11 mouse cellular contexts compared by ENCODE assay signal in the genomic region with DNA sequence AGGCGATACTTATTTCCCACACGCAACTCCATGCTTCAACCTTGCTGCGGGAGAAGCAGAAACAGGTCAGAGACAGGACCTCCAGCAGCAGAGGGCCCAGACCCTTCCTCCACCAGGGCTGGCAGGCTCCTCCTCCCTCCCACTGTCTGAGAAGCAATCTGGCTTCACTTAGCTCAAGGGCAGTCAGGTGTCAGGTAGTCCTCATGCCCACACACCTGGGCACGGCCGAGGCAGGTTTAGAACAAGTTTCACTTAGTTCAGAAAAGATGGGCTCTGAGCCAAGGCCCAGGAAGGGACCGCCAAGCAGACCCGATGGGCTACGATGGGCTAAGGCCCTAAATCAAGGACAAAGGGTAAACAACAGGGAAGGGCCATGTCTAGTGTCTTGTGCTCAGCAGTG. TPM values are rescaled to one million over a fixed set of nuclear protein-coding genes. Genes with fewer than 3 reads are reported as not detected.
A peak's percentile ranks its signal among the peaks of the same experiment; 100 is the strongest.
DNase-seq lines count a peak whose midpoint lies in the region; ATAC-seq and TF ChIP-seq lines count a peak whose summit lies in the region.
"Had no signal": no experiment of that assay in that cellular context is flagged by ENCODE, and none has a peak within 500 bp of the region (broad histone marks: within the 10 kb centered on the region; RNA-seq: fewer than 3 reads in every experiment).

No protein-coding gene starts in this region.

- no peak for ATAC-seq in heart, embryonic 14.5 days (ENCODE audit: insufficient number of reproducible peaks, insufficient read depth, low FRiP score, low read depth)
- ATAC-seq in forebrain, embryonic 15.5 days (replicated peaks), result no peak
- no peak for ATAC-seq in limb, embryonic 14.5 days (ENCODE audit: low FRiP score, low read depth)

- WGBS in heart, embryonic 14.5 days, result 61% methylated on average over 8 of the region's 8 CpGs
- 80% methylated on average over 8 of the region's 8 CpGs for WGBS in forebrain, embryonic 15.5 days
- WGBS in limb, embryonic 14.5 days, result 63% methylated on average over 8 of the region's 8 CpGs

- peaks cover 47% of the 10 kb centered on the region for H3K36me3 ChIP-seq in heart, embryonic 14.5 days (ENCODE audit: control insufficient read depth, insufficient read depth, low read length)
- peaks cover 45% of the 10 kb centered on the region for H3K36me3 ChIP-seq in forebrain, embryonic 15.5 days
- peaks cover 51% of the 10 kb centered on the region for H3K36me3 ChIP-seq in limb, embryonic 14.5 days (ENCODE audit: control insufficient read depth, insufficient read depth, low read length)
- H3K36me3 ChIP-seq: G1E; liver, embryonic 15.5 days had no signal

- TF ChIP-seq POLR2A in limb, embryonic 14.5 days (IDR thresholded peaks at IDR 0.05; ENCODE audit: borderline replicate concordance, extremely low read depth, insufficient read depth, insufficient read length), result no peak

- DNase-seq in heart, adult 18-20 months, result no peak
- DNase-seq in ES-CJ7 (ENCODE audit: low read depth, low spot score), result peak; percentile 41
- no peak for DNase-seq in limb, embryonic 14.5 days (ENCODE audit: low spot score)
- no peak for DNase-seq in urinary bladder, postnatal 14 days (ENCODE audit: low spot score)
- DNase-seq in cerebellum, postnatal 25 days, result no peak
- DNase-seq in layer of hippocampus, postnatal 36 days, result no peak

- H3K9me3 ChIP-seq in heart, embryonic 14.5 days (ENCODE audit: control insufficient read depth, low read length), result peaks cover 3% of the 10 kb centered on the region; the same call in 1 of the 2 replicates
- H3K9me3 ChIP-seq in forebrain, embryonic 15.5 days, result no peaks in the 10 kb centered on the region
- H3K9me3 ChIP-seq in limb, embryonic 14.5 days (ENCODE audit: control insufficient read depth, low read length), result no peaks in the 10 kb centered on the region
- H3K9me3 ChIP-seq: G1E; liver, embryonic 15.5 days had no signal

- H3K27ac ChIP-seq in heart, embryonic 14.5 days (replicated peaks in 1 of 2; ENCODE audit: control insufficient read depth in 1 of 2, insufficient read depth in 1 of 2, low read depth in 2 of 2, low read length in 2 of 2), result peak overlapping the region; percentile 39 to 73
- H3K27ac ChIP-seq in forebrain, embryonic 15.5 days (replicated peaks), result no peak overlapping the region
- no peak overlapping the region for H3K27ac ChIP-seq in limb, embryonic 14.5 days (replicated peaks; ENCODE audit: low read depth, low read length)
- H3K27ac ChIP-seq: liver, embryonic 15.5 days had no signal

- peak overlapping the region; percentile 34 for H3K4me2 ChIP-seq in heart, embryonic 14.5 days (ENCODE audit: low read length)
- peak overlapping the region; percentile 90 for H3K4me2 ChIP-seq in forebrain, embryonic 15.5 days (replicated peaks)
- H3K4me2 ChIP-seq in limb, embryonic 14.5 days (replicated peaks; ENCODE audit: low read depth, low read length, severe bottlenecking), result no peak overlapping the region
- H3K4me2 ChIP-seq: liver, embryonic 15.5 days had no signal

- H3K4me3 ChIP-seq in heart, embryonic 14.5 days (ENCODE audit: control insufficient read depth in 1 of 2, insufficient read depth in 1 of 2, low read depth in 1 of 2, low read length in 2 of 2), result peak overlapping the region in 1 of 2 experiments; percentile 6; a peak in 1 of 4 replicates
- no peak overlapping the region for H3K4me3 ChIP-seq in forebrain, embryonic 15.5 days
- H3K4me3 ChIP-seq in limb, embryonic 14.5 days (replicated peaks; ENCODE audit: low read length), result no peak overlapping the region
- H3K4me3 ChIP-seq: erythroblast, embryonic 14.5 days; liver, embryonic 15.5 days had no signal

- no peaks in the 10 kb centered on the region for H3K27me3 ChIP-seq in heart, embryonic 14.5 days (ENCODE audit: control insufficient read depth, insufficient read depth, low read length)
- no peaks in the 10 kb centered on the region for H3K27me3 ChIP-seq in forebrain, embryonic 15.5 days
- H3K27me3 ChIP-seq in limb, embryonic 14.5 days (ENCODE audit: control insufficient read depth, insufficient read depth, low read length), result no peaks in the 10 kb centered on the region

- H3K4me1 ChIP-seq in heart, embryonic 14.5 days (ENCODE audit: control insufficient read depth in 2 of 2, insufficient read depth in 2 of 2, low read length in 2 of 2), result peaks cover 70 to 79% of the 10 kb centered on the region in 2 experiments
- peaks cover 70% of the 10 kb centered on the region for H3K4me1 ChIP-seq in forebrain, embryonic 15.5 days
- H3K4me1 ChIP-seq in limb, embryonic 14.5 days (ENCODE audit: control insufficient read depth, insufficient read depth, low read length), result peaks cover 29% of the 10 kb centered on the region

- H3K9ac ChIP-seq in heart, embryonic 14.5 days (ENCODE audit: low read length), result peak overlapping the region; percentile 58
- H3K9ac ChIP-seq in forebrain, embryonic 15.5 days (replicated peaks), result no peak overlapping the region
- H3K9ac ChIP-seq in limb, embryonic 14.5 days (ENCODE audit: low read depth, low read length, severe bottlenecking), result 0 out of 2 replicates have a peak overlapping the region, but pooled peaks have one; percentile 12
- H3K9ac ChIP-seq: liver, embryonic 15.5 days had no signal

RNA-seq across cellular contexts. Expression of a gene that starts 16.6 kb away (rescaled TPM):
- polyA plus RNA-seq in heart, embryonic 14.5 days (2014; fragmentation: Nextera tagmentation; extraction: Ambion mirVana), result 83.0 and 95.1 TPM in 2 replicates
- 10 to 100 TPM; 40.2 to 44.3 TPM for total RNA-seq in heart, adult 18-20 months (2021)
- polyA plus RNA-seq in forebrain, embryonic 15.5 days (2015; fragmentation: Nextera tagmentation; extraction: Ambion mirVana), result 316 and 323 TPM in 2 replicates
- 184 and 214 TPM in 2 replicates for polyA plus RNA-seq in limb, embryonic 14.5 days (2012; rRNA removed)
- 83.8 and 98.0 TPM in 2 replicates for polyA plus RNA-seq in limb, embryonic 14.5 days (2014; fragmentation: Nextera tagmentation; extraction: Ambion mirVana)
- 100 to 1,000 TPM; 111 to 120 TPM for total RNA-seq in layer of hippocampus, postnatal 36 days (2021)
- polyA plus RNA-seq: G1E had no signal

RNA-seq across cellular contexts. Expression of a gene that starts 35.4 kb away (rescaled TPM):
- polyA plus RNA-seq in heart, embryonic 14.5 days (2014; fragmentation: Nextera tagmentation; extraction: Ambion mirVana), result 56.1 and 60.6 TPM in 2 replicates
- total RNA-seq in heart, adult 18-20 months (2021), result 10 to 100 TPM; 34.8 to 36.7 TPM
- 37.5 and 40.8 TPM in 2 replicates for polyA plus RNA-seq in forebrain, embryonic 15.5 days (2015; fragmentation: Nextera tagmentation; extraction: Ambion mirVana)
- 121 and 163 TPM in 2 replicates for polyA plus RNA-seq in limb, embryonic 14.5 days (2012; rRNA removed)
- polyA plus RNA-seq in limb, embryonic 14.5 days (2014; fragmentation: Nextera tagmentation; extraction: Ambion mirVana), result 67.9 and 76.8 TPM in 2 replicates
- total RNA-seq in layer of hippocampus, postnatal 36 days (2021), result 10 to 100 TPM; 50.5 to 51.0 TPM

Comparison
In these comparisons a context has a peak if more than half of its experiments do, and no peak if none do; other contexts are left out.
1. H3K27ac ChIP-seq: peak in heart, embryonic 14.5 days (2 of 2); none in forebrain, embryonic 15.5 days (single experiment) and limb, embryonic 14.5 days (single experiment).